Mouse (Mus musculus): ENCODE results near the gene D630003M21Rik. TPM values are rescaled to one million over a fixed set of nuclear protein-coding genes. Genes with fewer than 3 reads are reported as not detected.

Gene D630003M21Rik
- polyA plus RNA-seq, 1 experiment from 2014 or later, result 1.6 TPM

DNA sequence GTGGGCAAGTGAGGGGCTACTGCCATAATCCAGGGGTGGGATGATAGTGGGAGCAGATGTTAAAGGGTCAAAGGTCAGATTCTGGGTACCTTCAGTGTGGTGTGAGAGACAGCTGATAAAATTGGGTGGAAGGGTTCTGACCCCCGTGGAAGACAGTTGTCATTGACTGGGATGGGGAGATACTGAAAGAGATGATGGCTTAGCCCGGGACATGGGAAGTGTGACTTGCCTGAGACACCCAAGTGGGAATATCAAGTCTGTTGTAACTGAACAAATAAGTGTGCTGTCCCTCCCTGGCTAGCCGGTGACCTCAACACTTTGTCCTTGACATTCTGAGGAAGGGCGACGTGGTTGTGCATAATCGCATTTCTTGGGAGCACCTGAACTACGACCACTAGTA is 59.3 kb downstream of the D630003M21Rik start:
- no peak overlapping the region for H3K4me2 ChIP-seq
- no peak overlapping the region for H3K4me3 ChIP-seq
- H3K27ac ChIP-seq, result no peak overlapping the region
- H3K36me3 ChIP-seq (replicated peaks), result no peaks in the 10 kb centered on the region
- 91% methylated on average over 7 of the region's 7 CpGs for WGBS
- no peak overlapping the region for H3K9ac ChIP-seq
- no peaks in the 10 kb centered on the region for H3K27me3 ChIP-seq (replicated peaks)
- H3K9me3 ChIP-seq, result no peaks in the 10 kb centered on the region
- no peaks in the 10 kb centered on the region for H3K4me1 ChIP-seq
- no peak for ATAC-seq (replicated peaks)

GRCm38 (mm10) chr2:158169351-158169750 is 59.7 kb downstream of the D630003M21Rik start:
- no peak for ATAC-seq (replicated peaks)
- Histone ChIP-seq H3K27me3 (replicated peaks) (no peaks in the 10 kb centered on the region), H3K4me3 (no peak overlapping the region), H3K9ac (no peak overlapping the region), H3K9me3 (no peaks in the 10 kb centered on the region), H3K4me2 (no peak overlapping the region), H3K36me3 (replicated peaks) (no peaks in the 10 kb centered on the region), H3K27ac (no peak overlapping the region), H3K4me1 (no peaks in the 10 kb centered on the region)
- WGBS, result 82% methylated on average over 6 of the region's 6 CpGs

DNA sequence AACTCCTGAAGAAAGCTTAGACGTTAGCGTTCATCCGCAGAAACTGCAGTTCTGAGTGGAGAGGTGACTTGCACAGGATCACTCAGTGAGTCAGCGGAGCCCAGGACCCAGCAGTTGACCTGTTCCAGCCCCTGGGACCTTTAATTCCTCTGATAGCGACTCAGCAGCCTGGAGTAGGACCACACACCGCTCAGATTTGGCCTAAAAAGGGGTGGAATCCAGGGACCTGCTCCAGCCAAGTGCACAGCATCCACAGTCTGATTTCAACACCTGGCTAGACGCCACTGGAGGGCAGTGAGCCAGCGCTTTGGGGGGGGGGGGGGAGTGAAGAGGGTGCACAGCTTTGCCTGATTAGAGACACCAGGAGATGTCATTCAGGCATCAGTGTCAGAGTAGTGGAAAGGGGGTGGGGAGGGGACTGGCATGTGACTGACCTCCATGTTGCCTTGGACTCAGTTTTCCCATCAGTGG is 60.2 kb downstream of the D630003M21Rik start:
- Histone ChIP-seq H3K9ac (no peak overlapping the region), H3K36me3 (replicated peaks) (no peaks in the 10 kb centered on the region), H3K4me1 (no peaks in the 10 kb centered on the region), H3K27ac (no peak overlapping the region), H3K4me3 (no peak overlapping the region), H3K9me3 (no peaks in the 10 kb centered on the region), H3K27me3 (replicated peaks) (no peaks in the 10 kb centered on the region), H3K4me2 (no peak overlapping the region)
- no peak for ATAC-seq (replicated peaks)
- WGBS, result 79% methylated on average over 8 of the region's 8 CpGs

- H3K36me3 ChIP-seq (replicated peaks), result no peaks in the 10 kb centered on the region
- H3K27ac ChIP-seq, result no peak overlapping the region
- no peak overlapping the region for H3K4me2 ChIP-seq
- H3K4me1 ChIP-seq, result no peaks in the 10 kb centered on the region
- H3K9ac ChIP-seq, result no peak overlapping the region
- ATAC-seq (replicated peaks), result no peak
- H3K9me3 ChIP-seq, result no peaks in the 10 kb centered on the region
- 72% methylated on average over 9 of the region's 9 CpGs for WGBS
- no peaks in the 10 kb centered on the region for H3K27me3 ChIP-seq (replicated peaks)
- H3K4me3 ChIP-seq, result no peak overlapping the region
Measured at GRCm38 (mm10) chr2:158167496-158168205, 61.4 kb downstream of the D630003M21Rik start.

DNA sequence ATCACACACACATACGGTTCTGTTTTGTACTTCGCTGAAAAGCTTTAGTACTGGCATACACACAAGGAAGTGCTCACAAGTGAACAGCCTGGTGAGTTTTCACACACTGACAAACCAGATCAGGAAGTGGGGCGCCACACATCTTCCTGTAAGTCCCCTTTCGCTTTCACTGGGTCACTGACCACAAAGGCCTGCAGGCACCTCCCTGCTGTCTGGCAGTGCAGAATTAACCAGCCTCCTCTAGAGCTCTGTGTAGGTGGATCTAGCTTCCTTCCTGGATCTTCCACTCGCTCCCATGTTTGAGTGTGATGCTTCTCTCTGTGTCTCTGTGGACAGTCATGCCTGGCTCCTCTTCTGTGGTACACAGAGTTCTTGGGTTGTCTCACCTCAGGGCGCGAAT is 62.4 kb downstream of the D630003M21Rik start:
- Histone ChIP-seq H3K27ac (no peak overlapping the region), H3K4me2 (no peak overlapping the region), H3K9ac (no peak overlapping the region), H3K9me3 (no peaks in the 10 kb centered on the region), H3K4me3 (no peak overlapping the region), H3K4me1 (no peaks in the 10 kb centered on the region), H3K27me3 (replicated peaks) (no peaks in the 10 kb centered on the region), H3K36me3 (replicated peaks) (no peaks in the 10 kb centered on the region)
- ATAC-seq (replicated peaks), result no peak
- 84% methylated on average over 7 of the region's 7 CpGs for WGBS

DNA sequence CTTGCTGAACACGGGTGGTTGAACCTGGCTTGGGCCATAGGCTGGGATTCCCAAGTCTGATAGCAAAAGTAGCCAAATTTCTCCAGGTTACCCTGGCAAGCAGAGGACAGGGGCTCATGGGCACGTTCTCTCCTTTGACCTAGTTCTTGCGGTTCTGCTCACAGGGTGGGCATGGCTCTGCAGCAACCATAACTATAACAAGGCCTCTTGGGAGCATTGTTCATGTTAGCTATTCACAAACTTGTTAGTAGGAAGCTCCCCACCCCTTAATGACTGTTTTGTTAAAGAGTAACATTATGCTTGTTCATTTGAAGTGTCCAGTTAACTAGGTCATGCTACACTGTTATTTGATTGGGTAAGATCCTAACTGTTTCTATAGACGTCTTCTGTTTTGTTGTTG is 63.2 kb downstream of the D630003M21Rik start:
- no peak for ATAC-seq (replicated peaks)
- Histone ChIP-seq H3K9me3 (no peaks in the 10 kb centered on the region), H3K4me2 (no peak overlapping the region), H3K36me3 (replicated peaks) (no peaks in the 10 kb centered on the region), H3K27me3 (replicated peaks) (no peaks in the 10 kb centered on the region), H3K9ac (no peak overlapping the region), H3K4me3 (no peak overlapping the region), H3K27ac (no peak overlapping the region), H3K4me1 (no peaks in the 10 kb centered on the region)
- WGBS, result 85% methylated on average over 4 of the region's 4 CpGs

DNA sequence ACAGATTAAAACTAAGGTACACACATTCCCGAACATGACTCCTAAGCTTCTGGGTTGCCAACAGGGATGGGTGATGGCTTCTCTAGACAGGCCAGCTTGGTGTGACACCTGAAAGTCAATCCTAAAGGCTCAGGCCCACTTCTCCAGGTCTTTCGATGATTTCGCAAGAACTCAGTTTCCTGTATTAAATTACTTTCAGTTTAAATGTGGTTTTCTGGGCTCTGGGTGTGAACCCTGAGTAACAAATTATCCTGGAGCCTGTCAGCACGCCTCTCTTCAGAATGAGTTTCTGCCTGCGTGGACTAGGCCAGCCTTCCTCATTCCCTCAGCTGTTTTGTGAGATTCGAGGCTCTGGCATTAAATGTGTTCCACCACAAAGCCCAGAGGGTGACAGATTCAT is 66.0 kb downstream of the D630003M21Rik start:
- no peak overlapping the region for H3K4me2 ChIP-seq
- H3K36me3 ChIP-seq (replicated peaks), result no peaks in the 10 kb centered on the region
- H3K4me3 ChIP-seq, result no peak overlapping the region
- H3K4me1 ChIP-seq, result no peaks in the 10 kb centered on the region
- ATAC-seq (replicated peaks), result no peak
- no peak overlapping the region for H3K9ac ChIP-seq
- 85% methylated on average over 6 of the region's 6 CpGs for WGBS
- no peaks in the 10 kb centered on the region for H3K9me3 ChIP-seq
- no peaks in the 10 kb centered on the region for H3K27me3 ChIP-seq (replicated peaks)
- H3K27ac ChIP-seq, result no peak overlapping the region

GRCm38 (mm10) chr2:158161761-158162160 is 67.3 kb downstream of the D630003M21Rik start:
- Histone ChIP-seq H3K9me3 (no peaks in the 10 kb centered on the region), H3K9ac (no peak overlapping the region), H3K4me3 (no peak overlapping the region), H3K4me1 (no peaks in the 10 kb centered on the region), H3K27ac (no peak overlapping the region), H3K27me3 (replicated peaks) (no peaks in the 10 kb centered on the region), H3K36me3 (replicated peaks) (no peaks in the 10 kb centered on the region), H3K4me2 (no peak overlapping the region)
- WGBS, result 88% methylated on average over 6 of the region's 6 CpGs
- ATAC-seq (replicated peaks), result no peak

DNA sequence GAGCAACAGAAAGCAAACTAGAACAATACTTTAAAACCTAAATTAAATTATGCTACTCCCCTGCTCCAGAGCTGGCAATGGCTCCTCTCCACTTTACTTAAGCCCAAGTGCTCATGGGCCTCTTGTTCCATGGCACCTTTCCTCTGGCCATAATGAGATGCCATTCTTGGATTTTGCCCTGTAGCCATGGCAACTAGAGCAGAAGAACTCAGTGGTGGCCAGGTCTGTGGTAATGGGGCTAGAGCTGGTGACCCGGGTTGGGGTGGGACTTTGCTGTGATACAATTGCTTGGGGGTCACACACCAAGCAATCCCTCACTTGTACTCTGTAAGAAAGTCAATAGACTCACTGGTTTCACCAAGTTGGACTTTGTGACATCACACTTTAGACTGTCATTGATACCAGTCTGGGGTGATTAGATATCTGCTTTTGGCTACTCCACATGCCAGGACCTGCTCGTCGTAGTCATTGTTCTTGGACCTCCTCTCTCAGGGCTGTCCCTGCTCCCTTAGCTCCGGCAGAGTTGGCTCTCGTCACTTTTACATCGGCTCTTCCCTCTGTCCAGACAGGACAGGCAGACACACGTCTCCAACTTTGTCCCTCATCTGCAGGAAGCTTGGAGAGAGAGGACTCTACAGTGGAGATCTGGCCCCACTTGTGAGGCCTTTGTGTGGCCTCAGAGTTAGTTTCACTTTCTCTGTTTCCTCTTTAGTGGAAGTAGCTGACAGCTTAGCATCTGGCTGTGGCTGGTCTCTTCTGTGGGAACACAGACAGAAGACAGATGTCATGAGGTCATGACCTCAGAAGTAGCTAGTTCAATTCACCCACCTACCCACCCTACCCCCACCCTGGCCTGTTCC is 69.4 kb downstream of the D630003M21Rik start:
- H3K27me3 ChIP-seq (replicated peaks), result no peaks in the 10 kb centered on the region
- no peak overlapping the region for H3K9ac ChIP-seq
- no peak for ATAC-seq (replicated peaks)
- H3K4me1 ChIP-seq, result no peaks in the 10 kb centered on the region
- no peak overlapping the region for H3K27ac ChIP-seq
- whole genome bisulfite sequencing, result 64% methylated on average over 7 of the region's 7 CpGs
- no peaks in the 10 kb centered on the region for H3K9me3 ChIP-seq
- H3K4me2 ChIP-seq, result no peak overlapping the region
- no peak overlapping the region for H3K4me3 ChIP-seq
- H3K36me3 ChIP-seq (replicated peaks), result no peaks in the 10 kb centered on the region

GRCm38 (mm10) chr2:158157654-158158053 is 71.4 kb downstream of the D630003M21Rik start:
- H3K9me3 ChIP-seq, result no peaks in the 10 kb centered on the region
- peaks cover 9% of the 10 kb centered on the region for H3K4me1 ChIP-seq
- no peaks in the 10 kb centered on the region for H3K36me3 ChIP-seq (replicated peaks)
- 39% methylated on average over 8 of the region's 8 CpGs for WGBS
- no peak overlapping the region for H3K27ac ChIP-seq
- no peak overlapping the region for H3K4me2 ChIP-seq
- ATAC-seq (replicated peaks), result no peak
- H3K27me3 ChIP-seq (replicated peaks), result no peaks in the 10 kb centered on the region
- H3K4me3 ChIP-seq, result no peak overlapping the region
- H3K9ac ChIP-seq, result no peak overlapping the region

DNA sequence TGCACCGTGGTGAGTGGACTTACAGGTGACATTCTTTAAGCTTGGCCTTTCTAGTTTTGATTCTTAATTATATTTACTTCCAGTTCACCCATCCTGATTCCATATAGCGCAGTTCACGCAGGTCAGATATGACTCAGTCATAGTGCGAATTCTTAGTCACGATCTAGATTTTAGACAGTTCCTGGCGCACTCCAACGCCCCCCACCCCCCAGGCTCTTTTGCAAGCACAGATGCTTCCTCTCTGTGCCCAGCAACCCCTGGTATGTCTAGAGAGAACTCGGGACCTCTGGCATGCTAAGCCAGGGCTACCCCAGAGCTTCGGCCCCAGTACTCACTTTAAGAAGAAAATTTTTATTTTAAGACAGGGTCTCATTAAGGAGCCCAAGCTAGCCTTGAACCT is 72.5 kb downstream of the D630003M21Rik start:
- 88% methylated on average over 9 of the region's 9 CpGs for WGBS
- Histone ChIP-seq H3K27ac (no peak overlapping the region), H3K36me3 (replicated peaks) (no peaks in the 10 kb centered on the region), H3K4me1 (peaks cover 9% of the 10 kb centered on the region), H3K9me3 (no peaks in the 10 kb centered on the region), H3K27me3 (replicated peaks) (no peaks in the 10 kb centered on the region), H3K9ac (no peak overlapping the region), H3K4me3 (no peak overlapping the region), H3K4me2 (no peak overlapping the region)
- no peak for ATAC-seq (replicated peaks)

GRCm38 (mm10) chr2:158155615-158156014 is 73.4 kb downstream of the D630003M21Rik start:
- 77% methylated on average over 2 of the region's 2 CpGs for WGBS
- Histone ChIP-seq H3K4me2 (no peak overlapping the region), H3K27ac (no peak overlapping the region), H3K36me3 (replicated peaks) (no peaks in the 10 kb centered on the region), H3K9me3 (no peaks in the 10 kb centered on the region), H3K27me3 (replicated peaks) (no peaks in the 10 kb centered on the region), H3K4me3 (no peak overlapping the region), H3K4me1 (peaks cover 9% of the 10 kb centered on the region), H3K9ac (no peak overlapping the region)
- ATAC-seq (replicated peaks), result no peak

Data from midbrain, embryonic 15.5 days (tissue).